Mouse (Mus musculus): ENCODE results near the gene Gm13889.

Gm13889 gene

GRCm38 (mm10) chr2:93975041-93975440 lies 18.0 kb upstream of the Gm13889 start:
- TF ChIP-seq GATA4 (IDR thresholded peaks at IDR 0.05; ENCODE audit: insufficient replicate concordance, low read length) = no peak

- no peak for TF ChIP-seq GATA4 (IDR thresholded peaks at IDR 0.05; ENCODE audit: insufficient replicate concordance, low read length)
Observed at GRCm38 (mm10) chr2:93971647-93972046, 14.6 kb upstream of the Gm13889 start.

GRCm38 (mm10) chr2:93964494-93965160 lies 7.6 kb upstream of the Gm13889 start:
- TF ChIP-seq GATA4 (IDR thresholded peaks at IDR 0.05; ENCODE audit: insufficient replicate concordance, low read length) = no peak

GRCm38 (mm10) chr2:93963802-93964201 lies 6.8 kb upstream of the Gm13889 start:
- no peak for TF ChIP-seq GATA4 (IDR thresholded peaks at IDR 0.05; ENCODE audit: insufficient replicate concordance, low read length)

GRCm38 (mm10) chr2:93961716-93962115 lies 4.7 kb upstream of the Gm13889 start:
- TF ChIP-seq GATA4 (IDR thresholded peaks at IDR 0.05; ENCODE audit: insufficient replicate concordance, low read length) = peak; percentile 56; the same call in 1 of the 2 replicates

- no peak for TF ChIP-seq GATA4 (IDR thresholded peaks at IDR 0.05; ENCODE audit: insufficient replicate concordance, low read length)
Observed at GRCm38 (mm10) chr2:93959346-93959745, 2.3 kb upstream of the Gm13889 start.

GRCm38 (mm10) chr2:93958216-93958615 lies 1.2 kb upstream of the Gm13889 start:
- no peak for TF ChIP-seq GATA4 (IDR thresholded peaks at IDR 0.05; ENCODE audit: insufficient replicate concordance, low read length)

GRCm38 (mm10) chr2:93957785-93958175 lies 779 bp upstream of the Gm13889 start:
- no peak for TF ChIP-seq GATA4 (IDR thresholded peaks at IDR 0.05; ENCODE audit: insufficient replicate concordance, low read length)

- TF ChIP-seq GATA4 (IDR thresholded peaks at IDR 0.05; ENCODE audit: insufficient replicate concordance, low read length) = no peak
Observed at GRCm38 (mm10) chr2:93956331-93956801, 635 bp downstream of the Gm13889 start.

GRCm38 (mm10) chr2:93955886-93956285 lies 1.1 kb downstream of the Gm13889 start:
- no peak for TF ChIP-seq GATA4 (IDR thresholded peaks at IDR 0.05; ENCODE audit: insufficient replicate concordance, low read length)

- TF ChIP-seq GATA4 (IDR thresholded peaks at IDR 0.05; ENCODE audit: insufficient replicate concordance, low read length) = no peak
Observed at GRCm38 (mm10) chr2:93954781-93955578, 2.0 kb downstream of the Gm13889 start.

- TF ChIP-seq GATA4 (IDR thresholded peaks at IDR 0.05; ENCODE audit: insufficient replicate concordance, low read length) = no peak
Observed at GRCm38 (mm10) chr2:93953726-93954125, 3.3 kb downstream of the Gm13889 start.

- TF ChIP-seq GATA4 (IDR thresholded peaks at IDR 0.05; ENCODE audit: insufficient replicate concordance, low read length) = no peak
Observed at GRCm38 (mm10) chr2:93946976-93947375, 10.0 kb downstream of the Gm13889 start.

- TF ChIP-seq GATA4 (IDR thresholded peaks at IDR 0.05; ENCODE audit: insufficient replicate concordance, low read length) = no peak
Observed at GRCm38 (mm10) chr2:93944855-93945254, 12.1 kb downstream of the Gm13889 start.

GRCm38 (mm10) chr2:93944099-93944498 lies 12.9 kb downstream of the Gm13889 start:
- TF ChIP-seq GATA4 (IDR thresholded peaks at IDR 0.05; ENCODE audit: insufficient replicate concordance, low read length) = no peak

GRCm38 (mm10) chr2:93941670-93942069 lies 15.3 kb downstream of the Gm13889 start:
- TF ChIP-seq GATA4 (IDR thresholded peaks at IDR 0.05; ENCODE audit: insufficient replicate concordance, low read length) = no peak

All from liver, adult (tissue).